Mouse (Mus musculus) embryonic facial prominence, embryonic 11.5 days (tissue): ENCODE results near the gene Gm27021. TPM values are rescaled to one million over a fixed set of nuclear protein-coding genes. Genes with fewer than 3 reads are reported as not detected.

ENCODE experiments used
- ATAC-seq: fragments of 200-750 bp; cut with Nextera tagmentation; replicated peaks from 2 replicates; pipeline ENCODE4 v1.8.0; 2017; ENCODE audit warnings: low read depth; ENCODE audit not compliant: insufficient number of reproducible peaks, low FRiP score, low TSS enrichment
- DNase-seq: peaks from one replicate; pipeline ENCODE4 v3.0.0-alpha.2; 2015; ENCODE audit warnings: low spot score
- H3K27ac ChIP-seq: fragments of 300-500 bp; sonication (generic); replicated peaks from 2 replicates; pipeline ENCODE4 v1.5.1; 2014; ENCODE audit warnings: mild to moderate bottlenecking, low read depth, low read length, control low read depth
- H3K27me3 ChIP-seq: fragments of 300-500 bp; sonication (generic); 2 replicates; pipeline ENCODE4 v1.6.1; 2014; ENCODE audit warnings: mild to moderate bottlenecking, low read length, moderate library complexity, mixed read lengths; ENCODE audit not compliant: control insufficient read depth, insufficient read depth
- H3K36me3 ChIP-seq: fragments of 300-500 bp; sonication (generic); replicated peaks from 2 replicates; pipeline ENCODE4 v1.6.1; 2014; ENCODE audit warnings: low read depth, mild to moderate bottlenecking, low read length, moderate library complexity, mixed read lengths; ENCODE audit not compliant: control insufficient read depth, insufficient read depth
- H3K4me1 ChIP-seq: fragments of 300-500 bp; sonication (generic); 2 replicates; pipeline ENCODE4 v1.6.1; 2014; ENCODE audit warnings: low read length, mixed read lengths; ENCODE audit not compliant: control insufficient read depth, insufficient read depth
- H3K4me2 ChIP-seq: fragments of 300-500 bp; sonication (generic); 2 replicates; pipeline ENCODE4 v1.6.1; 2014; ENCODE audit warnings: low read depth, mild to moderate bottlenecking, control low read depth, low read length, moderate library complexity
- H3K4me3 ChIP-seq: fragments of 300-500 bp; sonication (generic); 2 replicates; pipeline ENCODE4 v1.5.1; 2014; ENCODE audit warnings: low read depth, low read length, control low read depth
- H3K9ac ChIP-seq: fragments of 300-500 bp; sonication (generic); replicated peaks from 2 replicates; pipeline ENCODE4 v1.6.1; 2014; ENCODE audit warnings: mild to moderate bottlenecking, control low read depth, low read length
- H3K9me3 ChIP-seq: fragments of 300-500 bp; sonication (generic); replicated peaks from 2 replicates; pipeline ENCODE4 v1.6.1; 2016; ENCODE audit warnings: mild to moderate bottlenecking, low read length, inconsistent platforms, mixed read lengths; ENCODE audit not compliant: control insufficient read depth
- WGBS: fragments of 180-500 bp; shearing (Covaris S2); extraction: QIAGEN DNeasy Blood & Tissue Kit; methylation state at CpG from one replicate; pipeline ENCODE4 v1.1.7; 2014; 5-methylcytosine and 5-hydroxymethylcytosine counted together
- polyA plus RNA-seq: library from polyadenylated mRNA; unstranded; fragments of >200 nt; fragmentation: Nextera tagmentation; extraction: Ambion mirVana; gene quantifications from 2 replicates; pipeline ENCODE4 v1.2.1, GENCODE M21; 2014

Gene Gm27021
- polyA plus RNA-seq, 1 experiment from 2014 or later = 3.0 TPM

DNA sequence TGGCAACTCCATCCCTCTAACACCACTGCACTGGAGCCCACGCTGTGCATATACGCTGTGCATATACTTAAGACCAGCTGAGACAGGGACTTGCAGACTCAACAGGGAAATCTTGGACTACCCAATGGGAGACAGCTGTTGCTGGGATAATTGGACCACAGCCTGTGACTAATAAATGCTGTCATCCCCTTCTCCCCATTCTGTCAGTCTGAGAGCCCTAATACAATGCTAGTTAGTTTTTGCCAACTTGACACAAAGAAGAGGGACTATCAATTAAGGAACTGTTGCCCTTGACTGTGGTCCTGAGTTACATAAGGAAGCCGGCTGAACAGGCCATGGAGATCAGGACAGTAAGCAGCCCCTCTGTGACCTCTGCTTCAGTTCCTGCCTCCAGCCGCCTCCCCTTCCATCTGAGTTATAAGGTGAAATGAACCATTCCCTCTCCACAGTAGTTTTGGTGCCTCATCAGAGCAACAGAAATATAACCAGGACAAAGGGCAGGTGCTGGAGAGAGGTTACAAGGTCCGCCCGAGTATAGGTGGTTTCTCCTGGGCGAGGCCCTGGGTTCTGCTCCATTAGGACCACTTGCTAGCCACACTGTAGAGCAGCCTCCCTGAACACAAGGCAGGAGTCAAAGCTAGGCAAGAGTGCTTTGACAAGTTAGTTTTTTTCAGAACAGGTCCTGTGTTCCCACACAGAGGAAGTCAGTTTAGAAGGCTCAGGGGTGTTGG, 11.4 kb downstream of the Gm27021 start:
- Histone ChIP-seq H3K9ac (no peak overlapping the region), H3K4me2 (no peak overlapping the region), H3K27me3 (no peaks in the 10 kb centered on the region), H3K4me1 (no peaks in the 10 kb centered on the region), H3K27ac (no peak overlapping the region), H3K9me3 (no peaks in the 10 kb centered on the region), H3K36me3 (peaks cover 9% of the 10 kb centered on the region), H3K4me3 (no peak overlapping the region)
- DNase-seq (no peak), ATAC-seq (no peak)
- 88% methylated on average over 7 of the region's 7 CpGs for WGBS

- Histone ChIP-seq H3K9me3 (no peaks in the 10 kb centered on the region), H3K4me3 (no peak within 1 kb of the TSS), H3K27me3 (no peaks in the 10 kb centered on the region), H3K27ac (no peak within 1 kb of the TSS), H3K4me2 (no peak within 1 kb of the TSS), H3K36me3 (no peaks in the 10 kb centered on the region), H3K9ac (no peak within 1 kb of the TSS), H3K4me1 (peaks cover 3% of the 10 kb centered on the region; the same call in 1 of the 2 replicates)
- DNase-seq (no peak), ATAC-seq (0 out of 2 replicates have a peak, but pooled peaks have one; percentile 11)
- WGBS = 46% methylated on average over 7 of the region's 7 CpGs
These were observed 20.3 kb downstream of the Gm27021 start, which contains the start of gene 1190005I06Rik for GRCm38 (mm10) chr8:120647532-120647931. Gene 1190005I06Rik, minus strand, starts transcription at chr8:120647632.

- Histone ChIP-seq H3K27ac (no peak overlapping the region), H3K9me3 (no peaks in the 10 kb centered on the region), H3K9ac (no peak overlapping the region), H3K36me3 (no peaks in the 10 kb centered on the region), H3K4me2 (no peak overlapping the region), H3K4me3 (no peak overlapping the region), H3K4me1 (peaks cover 3% of the 10 kb centered on the region; the same call in 1 of the 2 replicates), H3K27me3 (no peaks in the 10 kb centered on the region)
- DNase-seq (no peak), ATAC-seq (no peak)
- WGBS = 86% methylated on average over 7 of the region's 7 CpGs
These were observed 23.2 kb downstream of the Gm27021 start for GRCm38 (mm10) chr8:120644663-120645062.

- Histone ChIP-seq H3K9me3 (no peaks in the 10 kb centered on the region), H3K27me3 (no peaks in the 10 kb centered on the region), H3K4me3 (no peak overlapping the region), H3K4me1 (no peaks in the 10 kb centered on the region), H3K9ac (no peak overlapping the region), H3K27ac (no peak overlapping the region), H3K4me2 (no peak overlapping the region), H3K36me3 (no peaks in the 10 kb centered on the region)
- ATAC-seq (no peak), DNase-seq (no peak)
- WGBS = 73% methylated on average over 10 of the region's 10 CpGs
These were observed 25.7 kb downstream of the Gm27021 start for GRCm38 (mm10) chr8:120642031-120642662.

DNA sequence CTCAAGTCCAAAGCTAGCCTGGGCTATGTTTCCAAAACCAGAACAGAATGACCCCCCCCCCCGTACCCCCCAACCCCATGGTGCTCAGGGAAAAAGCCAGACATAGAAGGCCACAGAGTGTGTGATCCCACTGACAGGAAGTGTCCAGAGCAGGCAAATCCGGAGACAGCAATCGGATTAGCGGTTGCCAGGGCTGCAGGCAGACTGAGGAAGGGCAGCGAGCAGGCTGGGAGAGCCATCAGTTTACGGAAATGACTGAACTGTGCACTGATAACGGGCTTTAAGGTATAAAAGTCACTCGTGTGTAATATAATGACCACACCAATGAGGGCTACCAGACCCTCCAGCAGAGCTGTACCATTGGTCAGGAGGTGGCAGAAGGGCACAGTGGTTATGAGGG, 26.6 kb downstream of the Gm27021 start:
- no peaks in the 10 kb centered on the region for H3K9me3 ChIP-seq
- DNase-seq (no peak), ATAC-seq (no peak)
- H3K9ac ChIP-seq = no peak overlapping the region
- no peaks in the 10 kb centered on the region for H3K27me3 ChIP-seq
- no peak overlapping the region; the same call in 1 of the 2 replicates for H3K4me2 ChIP-seq
- H3K4me1 ChIP-seq = no peaks in the 10 kb centered on the region
- no peak overlapping the region for H3K27ac ChIP-seq
- no peaks in the 10 kb centered on the region for H3K36me3 ChIP-seq
- H3K4me3 ChIP-seq = no peak overlapping the region
- 35% methylated on average over 8 of the region's 8 CpGs for WGBS

DNA sequence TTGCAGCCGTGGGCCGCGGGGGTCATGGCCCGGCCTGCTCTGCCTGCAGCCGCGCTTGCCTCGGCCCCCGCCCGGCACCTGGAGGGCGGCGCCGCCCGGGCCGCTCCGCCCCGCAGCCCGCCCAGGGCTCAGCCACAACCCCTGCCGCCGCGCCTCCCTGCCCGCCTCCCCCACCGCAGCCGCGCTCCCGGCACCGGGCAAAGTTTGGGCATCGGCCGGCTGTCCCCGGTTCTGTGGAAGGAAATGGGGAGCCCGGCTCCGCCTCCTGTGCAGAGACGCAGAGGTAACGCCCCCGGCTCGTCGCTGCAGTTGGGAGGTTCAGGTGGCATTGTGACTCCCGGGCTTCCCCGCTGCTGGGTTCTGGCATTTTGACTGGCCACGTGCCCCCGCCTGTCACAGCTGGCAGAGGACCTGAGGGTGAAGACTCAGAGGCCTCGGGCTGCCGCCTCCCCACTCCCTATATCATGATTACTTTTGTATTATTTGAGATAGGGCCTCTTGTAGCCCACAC, 33.5 kb downstream of the Gm27021 start:
- no peaks in the 10 kb centered on the region; the same call in 1 of the 2 replicates for H3K4me1 ChIP-seq
- no peaks in the 10 kb centered on the region for H3K9me3 ChIP-seq
- peaks cover 17% of the 10 kb centered on the region for H3K27me3 ChIP-seq
- H3K9ac ChIP-seq = peak overlapping the region; percentile 72
- DNase-seq (peak; percentile 43), ATAC-seq (0 out of 2 replicates have a peak, but pooled peaks have one; percentile 19)
- WGBS = under 1% methylated on average over 39 of the region's 42 CpGs
- H3K36me3 ChIP-seq = no peaks in the 10 kb centered on the region
- H3K27ac ChIP-seq = no peak overlapping the region
- peak overlapping the region; percentile 99 for H3K4me2 ChIP-seq
- peak overlapping the region; percentile 66 for H3K4me3 ChIP-seq

DNA sequence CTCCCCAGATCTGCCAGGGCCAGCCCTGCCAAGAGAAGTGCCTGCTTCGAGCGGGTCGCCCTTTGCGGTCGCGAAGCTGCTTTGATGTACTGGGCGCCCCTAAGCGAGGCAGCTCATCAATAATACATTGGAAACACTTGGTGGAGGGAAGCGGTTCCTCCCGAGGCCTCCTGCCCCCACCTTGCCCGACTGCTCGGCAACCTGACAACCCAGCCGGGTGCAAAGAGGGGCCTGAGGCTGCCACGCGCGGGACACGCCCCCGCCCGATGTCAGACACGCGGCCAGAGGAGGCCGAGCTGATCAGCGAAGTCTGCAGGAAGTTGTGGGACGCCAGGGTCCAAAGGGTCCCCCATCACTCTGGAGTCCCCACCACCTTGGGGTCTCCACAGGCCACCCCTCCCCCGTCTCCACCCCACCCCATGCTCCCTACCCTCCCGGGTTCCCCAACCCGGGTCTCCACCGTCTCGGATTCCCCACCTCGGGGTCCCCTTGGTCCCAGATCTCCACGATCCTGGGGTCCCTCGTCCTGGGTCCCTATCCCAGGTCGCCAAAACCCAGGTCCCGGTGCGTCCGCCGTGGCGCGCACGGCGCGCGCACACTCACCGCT, 34.1 kb downstream of the Gm27021 start:
- ATAC-seq = 0 out of 2 replicates have a peak, but pooled peaks have one; percentile 23

More for the DNA sequence above, 34.1 kb downstream of the Gm27021 start:
- H3K4me1 ChIP-seq = no peaks in the 10 kb centered on the region; the same call in 1 of the 2 replicates
- H3K27me3 ChIP-seq = peaks cover 17% of the 10 kb centered on the region
- H3K9me3 ChIP-seq = no peaks in the 10 kb centered on the region
- H3K27ac ChIP-seq = no peak overlapping the region
- H3K4me2 ChIP-seq = peak overlapping the region; percentile 99
- 2% methylated on average over 42 of the region's 44 CpGs for WGBS
- peak; percentile 41 for DNase-seq
- H3K36me3 ChIP-seq = no peaks in the 10 kb centered on the region
- peak overlapping the region; percentile 72 for H3K9ac ChIP-seq
- H3K4me3 ChIP-seq = peak overlapping the region; percentile 66
